Mouse (Mus musculus): ENCODE measurements around the gene Cgas. TPM values are rescaled to one million over a fixed set of nuclear protein-coding genes. Genes with fewer than 3 reads are reported as not detected.
A peak's percentile ranks its signal among the peaks of the same experiment; 100 is the strongest.

Cgas gene
- polyA plus RNA-seq, 1 experiment from 2014 or later: 3.4 TPM

DNA sequence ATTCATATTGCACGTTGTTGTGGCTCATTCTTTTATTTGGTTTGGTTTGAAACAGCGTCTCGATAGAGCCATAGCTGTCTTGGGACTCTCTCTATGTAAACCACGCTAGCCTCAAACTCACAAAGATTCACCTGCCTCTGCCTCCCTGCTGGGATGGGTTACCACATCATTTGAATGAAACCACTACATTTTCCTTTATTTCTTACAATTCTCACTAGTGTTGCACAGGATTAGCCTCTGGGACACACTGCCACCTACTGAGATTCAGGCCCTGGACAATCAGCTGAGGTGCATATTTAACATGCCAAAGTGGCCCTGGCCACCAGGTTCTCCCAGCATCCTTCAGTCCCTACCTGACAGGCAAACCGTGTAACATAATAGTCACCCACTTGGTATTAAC, 3.6 kb downstream of the Cgas start:
- peak; percentile 4; the same call in 1 of the 2 replicates for TF ChIP-seq CTCF (IDR thresholded peaks at IDR 0.05; ENCODE audit: low read depth)
- ATAC-seq (ENCODE audit: insufficient read depth) (no peak), DNase-seq (no peak)
- H3K9me3 ChIP-seq (ENCODE audit: low read depth, low read length): no peaks in the 10 kb centered on the region
- H3K4me3 ChIP-seq (ENCODE audit: low read depth, low read length): no peak overlapping the region
- H3K4me2 ChIP-seq: no peak overlapping the region
- no peaks in the 10 kb centered on the region for H3K36me3 ChIP-seq (ENCODE audit: insufficient read depth)
- no peaks in the 10 kb centered on the region for H3K4me1 ChIP-seq (ENCODE audit: insufficient read depth)
- H3K27me3 ChIP-seq (ENCODE audit: insufficient read depth, low read length): peaks cover 46% of the 10 kb centered on the region
- H3K9ac ChIP-seq: no peak overlapping the region
- no peak overlapping the region for H3K27ac ChIP-seq (ENCODE audit: low read depth)
- 62% methylated on average over 5 of the region's 5 CpGs for WGBS

DNA sequence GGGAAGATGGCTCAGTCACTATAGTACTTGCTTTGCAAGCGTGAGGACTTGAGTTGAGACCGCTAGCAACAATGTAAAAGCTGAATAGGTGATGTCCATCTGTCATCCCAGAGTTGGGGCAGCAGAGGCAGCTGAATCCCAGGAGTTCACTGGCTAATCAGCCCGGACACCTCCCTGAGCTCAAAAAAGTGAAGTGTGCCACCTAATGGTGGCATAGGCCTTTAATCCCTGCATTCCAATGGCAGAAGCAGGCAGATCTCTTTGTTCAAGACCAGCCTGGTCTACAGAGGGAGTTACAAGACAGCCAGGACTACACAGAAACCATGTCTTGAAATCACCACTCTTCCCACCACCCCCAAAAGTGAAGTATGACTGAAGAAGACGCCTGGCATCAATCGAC, 10.6 kb downstream of the Cgas start:
- Histone ChIP-seq H3K9ac (no peak overlapping the region), H3K36me3 (ENCODE audit: insufficient read depth) (no peaks in the 10 kb centered on the region), H3K27ac (ENCODE audit: low read depth) (no peak overlapping the region), H3K27me3 (ENCODE audit: insufficient read depth, low read length) (no peaks in the 10 kb centered on the region), H3K4me3 (ENCODE audit: low read depth, low read length) (no peak overlapping the region), H3K4me1 (ENCODE audit: insufficient read depth) (no peaks in the 10 kb centered on the region), H3K9me3 (ENCODE audit: low read depth, low read length) (no peaks in the 10 kb centered on the region), H3K4me2 (no peak overlapping the region)
- ATAC-seq (ENCODE audit: insufficient read depth) (no peak), DNase-seq (no peak)
- 87% methylated on average over 5 of the region's 5 CpGs for WGBS
- no peak; the same call in 1 of the 2 replicates for TF ChIP-seq CTCF (IDR thresholded peaks at IDR 0.05; ENCODE audit: low read depth)

DNA sequence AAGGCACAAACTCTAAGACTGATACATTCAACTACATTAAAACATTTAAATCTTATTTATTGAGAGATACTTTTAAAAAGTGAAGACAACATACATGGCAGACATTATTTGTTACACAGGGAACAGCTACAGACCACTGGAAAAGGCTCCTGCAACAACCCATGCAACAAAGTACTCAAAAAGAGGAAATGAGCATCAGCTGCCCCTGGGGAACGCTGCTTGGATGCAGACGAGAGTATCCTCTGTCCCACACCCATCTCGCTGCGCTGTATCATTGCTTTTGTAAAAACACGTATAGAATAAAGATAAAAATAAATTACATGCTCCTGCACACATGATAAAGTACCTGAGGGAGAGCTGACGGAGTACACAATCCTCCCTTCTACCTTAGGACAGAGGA, 12.6 kb downstream of the Cgas start:
- H3K27ac ChIP-seq (ENCODE audit: low read depth): no peak overlapping the region
- no peaks in the 10 kb centered on the region for H3K9me3 ChIP-seq (ENCODE audit: low read depth, low read length)
- no peaks in the 10 kb centered on the region for H3K36me3 ChIP-seq (ENCODE audit: insufficient read depth)
- no peak overlapping the region for H3K9ac ChIP-seq
- H3K27me3 ChIP-seq (ENCODE audit: insufficient read depth, low read length): no peaks in the 10 kb centered on the region
- TF ChIP-seq CTCF (IDR thresholded peaks at IDR 0.05; ENCODE audit: low read depth): no peak
- no peaks in the 10 kb centered on the region for H3K4me1 ChIP-seq (ENCODE audit: insufficient read depth)
- no peak for ATAC-seq (ENCODE audit: insufficient read depth)
- H3K4me3 ChIP-seq (ENCODE audit: low read depth, low read length): no peak overlapping the region
- 69% methylated on average over 6 of the region's 6 CpGs for WGBS
- no peak overlapping the region for H3K4me2 ChIP-seq
- no peak for DNase-seq

DNA sequence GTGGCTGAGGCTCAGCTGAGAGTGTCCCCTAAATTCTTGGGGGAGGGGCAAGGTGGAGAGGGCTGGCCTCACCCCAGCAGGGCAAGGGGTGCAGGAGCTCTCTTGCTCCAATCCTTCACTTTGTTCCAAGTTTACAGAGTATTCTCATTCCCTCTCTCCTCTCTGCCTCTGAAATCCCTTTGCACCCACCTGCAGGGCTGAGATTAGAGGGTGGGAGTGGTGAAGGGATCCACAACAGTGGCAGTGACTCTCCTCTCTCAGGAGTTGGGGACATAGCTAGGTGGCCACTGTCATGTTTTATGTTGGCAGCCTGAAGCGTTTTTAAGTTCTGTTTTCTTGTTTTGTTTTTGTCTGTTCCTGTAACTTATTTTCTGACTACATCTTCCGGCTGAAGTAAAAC, 13.5 kb downstream of the Cgas start:
- Histone ChIP-seq H3K4me3 (ENCODE audit: low read depth, low read length) (no peak overlapping the region), H3K4me1 (ENCODE audit: insufficient read depth) (no peaks in the 10 kb centered on the region), H3K9ac (no peak overlapping the region), H3K4me2 (no peak overlapping the region), H3K9me3 (ENCODE audit: low read depth, low read length) (no peaks in the 10 kb centered on the region), H3K36me3 (ENCODE audit: insufficient read depth) (no peaks in the 10 kb centered on the region), H3K27me3 (ENCODE audit: insufficient read depth, low read length) (no peaks in the 10 kb centered on the region), H3K27ac (ENCODE audit: low read depth) (no peak overlapping the region)
- DNase-seq: no peak
- ATAC-seq (ENCODE audit: insufficient read depth): no peak
- no peak for TF ChIP-seq CTCF (IDR thresholded peaks at IDR 0.05; ENCODE audit: low read depth)
- 59% methylated on average over 2 of the region's 2 CpGs for WGBS

DNA sequence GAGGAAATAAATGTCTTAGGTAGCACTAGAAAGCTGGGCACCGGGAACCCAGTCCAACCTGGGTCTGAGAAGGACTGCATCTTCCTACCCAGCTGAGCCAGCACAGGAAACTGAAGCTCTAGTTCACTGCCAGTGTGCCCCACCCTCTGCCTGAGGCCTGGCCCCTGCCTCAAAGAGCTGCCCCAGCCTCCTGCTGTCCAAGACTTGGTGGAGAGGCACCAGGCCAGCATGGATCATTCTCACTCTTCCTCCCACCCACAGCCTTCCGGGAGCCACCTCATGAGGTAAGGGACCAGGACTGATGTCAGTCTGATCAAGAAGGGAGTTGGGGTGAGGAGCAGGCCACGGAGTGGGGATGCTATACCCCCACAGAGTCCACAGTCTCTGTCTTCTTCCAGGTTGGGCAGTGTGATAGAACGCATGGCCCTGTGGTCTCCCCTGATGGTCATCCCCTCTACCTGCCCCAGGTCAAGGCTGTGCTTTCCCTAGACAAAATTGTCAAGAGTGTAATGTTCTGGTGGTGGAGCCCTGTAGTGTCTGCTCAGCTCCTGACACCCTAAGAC, 14.1 kb downstream of the Cgas start:
- no peak overlapping the region for H3K4me2 ChIP-seq
- no peak for TF ChIP-seq CTCF (IDR thresholded peaks at IDR 0.05; ENCODE audit: low read depth)
- no peaks in the 10 kb centered on the region for H3K4me1 ChIP-seq (ENCODE audit: insufficient read depth)
- WGBS: 80% methylated on average over 4 of the region's 4 CpGs
- no peak for DNase-seq
- H3K4me3 ChIP-seq (ENCODE audit: low read depth, low read length): no peak overlapping the region
- no peak overlapping the region for H3K27ac ChIP-seq (ENCODE audit: low read depth)
- H3K9me3 ChIP-seq (ENCODE audit: low read depth, low read length): no peaks in the 10 kb centered on the region
- no peaks in the 10 kb centered on the region for H3K27me3 ChIP-seq (ENCODE audit: insufficient read depth, low read length)
- H3K36me3 ChIP-seq (ENCODE audit: insufficient read depth): no peaks in the 10 kb centered on the region
- no peak overlapping the region for H3K9ac ChIP-seq
- no peak for ATAC-seq (ENCODE audit: insufficient read depth)

DNA sequence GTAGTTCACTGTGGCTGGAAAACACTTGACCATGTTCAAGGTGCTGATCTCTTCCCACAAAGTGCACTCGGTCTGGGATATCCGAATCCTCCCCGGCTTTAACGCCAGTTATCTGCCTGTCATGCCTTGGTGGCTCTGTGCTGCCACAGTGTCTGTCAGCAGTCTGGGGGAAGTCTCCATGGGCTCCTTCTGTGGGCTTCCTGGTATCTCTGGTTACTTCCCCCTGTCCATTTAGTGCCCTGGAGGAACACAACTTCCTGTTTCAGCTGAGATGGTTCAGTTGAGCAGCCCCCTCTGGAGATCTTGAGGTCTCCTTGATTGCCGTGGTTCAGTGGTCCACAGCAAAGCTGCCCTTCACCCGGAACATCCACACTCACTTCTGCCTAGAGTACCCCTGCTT, 14.9 kb downstream of the Cgas start:
- TF ChIP-seq CTCF (IDR thresholded peaks at IDR 0.05; ENCODE audit: low read depth): no peak
- 83% methylated on average over 6 of the region's 6 CpGs for WGBS

DNA sequence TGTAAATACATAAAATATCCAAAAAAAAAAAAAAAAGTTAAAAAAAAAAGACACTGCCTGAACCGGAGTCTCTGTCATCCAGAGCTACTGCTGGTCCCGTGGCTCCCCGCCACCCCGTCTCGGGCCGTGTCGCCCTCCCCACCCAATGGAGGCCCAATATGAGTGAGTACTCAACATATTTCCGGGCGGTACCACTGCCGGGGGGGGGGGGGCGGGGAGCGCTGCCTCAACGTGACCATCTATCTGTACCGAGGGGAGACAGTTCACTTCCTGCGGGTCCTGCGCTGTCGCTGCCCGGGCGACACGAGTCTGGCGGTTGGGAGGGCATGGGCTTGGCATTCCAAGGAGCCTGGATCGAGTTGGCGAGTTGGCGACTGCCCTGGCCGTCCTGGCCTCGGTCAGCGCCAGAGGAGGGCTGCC, 15.7 kb downstream of the Cgas start:
- H3K9me3 ChIP-seq (ENCODE audit: low read depth, low read length): no peaks in the 10 kb centered on the region
- no peaks in the 10 kb centered on the region for H3K36me3 ChIP-seq (ENCODE audit: insufficient read depth)
- DNase-seq (peak; percentile 38), ATAC-seq (ENCODE audit: insufficient read depth) (peak; percentile 63; the same call in 1 of the 2 replicates)
- H3K27ac ChIP-seq (ENCODE audit: low read depth): no peak overlapping the region
- no peaks in the 10 kb centered on the region for H3K27me3 ChIP-seq (ENCODE audit: insufficient read depth, low read length)
- peak overlapping the region; percentile 30 for H3K4me3 ChIP-seq (ENCODE audit: low read depth, low read length)
- H3K4me2 ChIP-seq: peak overlapping the region; percentile 67
- H3K4me1 ChIP-seq (ENCODE audit: insufficient read depth): no peaks in the 10 kb centered on the region
- WGBS: 18% methylated on average over 26 of the region's 27 CpGs
- H3K9ac ChIP-seq: peak overlapping the region; percentile 31; the same call in 1 of the 2 replicates
- TF ChIP-seq CTCF (IDR thresholded peaks at IDR 0.05; ENCODE audit: low read depth): no peak

More for the DNA sequence above, 14.9 kb downstream of the Cgas start:
- H3K27me3 ChIP-seq (ENCODE audit: insufficient read depth, low read length): no peaks in the 10 kb centered on the region
- H3K4me3 ChIP-seq (ENCODE audit: low read depth, low read length): no peak overlapping the region
- H3K4me2 ChIP-seq: 0 out of 2 replicates have a peak overlapping the region, but pooled peaks have one; percentile 67
- H3K27ac ChIP-seq (ENCODE audit: low read depth): no peak overlapping the region
- H3K4me1 ChIP-seq (ENCODE audit: insufficient read depth): no peaks in the 10 kb centered on the region
- no peak for DNase-seq
- ATAC-seq (ENCODE audit: insufficient read depth): no peak
- no peak overlapping the region for H3K9ac ChIP-seq
- H3K36me3 ChIP-seq (ENCODE audit: insufficient read depth): no peaks in the 10 kb centered on the region
- no peaks in the 10 kb centered on the region for H3K9me3 ChIP-seq (ENCODE audit: low read depth, low read length)
